Mouse (Mus musculus): ENCODE measurements around the gene Bcl7a. TPM values are rescaled to one million over a fixed set of nuclear protein-coding genes. Genes with fewer than 3 reads are reported as not detected.

The Bcl7a gene
- total and polyA plus RNA-seq, 2 experiments = 3.0 to 3.8 TPM

GRCm38 (mm10) chr5:123350386-123350785 lies 6.8 kb downstream of the Bcl7a start:
- H3K27ac ChIP-seq (replicated peaks; ENCODE audit: insufficient read depth, low read depth, low read length) = no peak overlapping the region
- H3K36me3 ChIP-seq (ENCODE audit: control insufficient read depth, insufficient read depth, low read length) = peaks cover 6% of the 10 kb centered on the region; the same call in 1 of the 2 replicates
- H3K4me3 ChIP-seq (ENCODE audit: insufficient read depth, low read depth, low read length) = no peak overlapping the region
- 81% methylated on average over 10 of the region's 10 CpGs for WGBS
- H3K27me3 ChIP-seq (ENCODE audit: control insufficient read depth, insufficient read depth, low read length) = no peaks in the 10 kb centered on the region
- H3K79me2 ChIP-seq (ENCODE audit: control insufficient read depth, insufficient read depth, low read length) = peaks cover 20% of the 10 kb centered on the region; the same call in 1 of the 2 replicates
- H3K4me1 ChIP-seq (ENCODE audit: control insufficient read depth, insufficient read depth, low read length) = peaks cover 7% of the 10 kb centered on the region
- no peak for DNase-seq (ENCODE audit: extremely low read depth, low read depth, low spot score)
- TF ChIP-seq CTCF (IDR thresholded peaks at IDR 0.05; ENCODE audit: low read depth, low read length) (0 out of 2 replicates have a peak, but pooled peaks have one; percentile 11), POLR2A (IDR thresholded peaks at IDR 0.05; ENCODE audit: extremely low read depth, insufficient read depth, low read length) (no peak)
- H3K9ac ChIP-seq (ENCODE audit: low read depth, low read length) = no peak overlapping the region

- Histone ChIP-seq H3K9ac (ENCODE audit: low read depth, low read length) (no peak overlapping the region), H3K27me3 (ENCODE audit: control insufficient read depth, insufficient read depth, low read length) (no peaks in the 10 kb centered on the region), H3K4me1 (ENCODE audit: control insufficient read depth, insufficient read depth, low read length) (no peaks in the 10 kb centered on the region), H3K4me3 (ENCODE audit: insufficient read depth, low read depth, low read length) (no peak overlapping the region), H3K36me3 (ENCODE audit: control insufficient read depth, insufficient read depth, low read length) (peaks cover 25% of the 10 kb centered on the region), H3K27ac (replicated peaks; ENCODE audit: insufficient read depth, low read depth, low read length) (no peak overlapping the region), H3K79me2 (ENCODE audit: control insufficient read depth, insufficient read depth, low read length) (no peaks in the 10 kb centered on the region)
- WGBS = 92% methylated on average over 11 of the region's 11 CpGs
- DNase-seq (ENCODE audit: extremely low read depth, low read depth, low spot score) = no peak
- TF ChIP-seq CTCF (IDR thresholded peaks at IDR 0.05; ENCODE audit: low read depth, low read length) = no peak
- TF ChIP-seq POLR2A (IDR thresholded peaks at IDR 0.05; ENCODE audit: extremely low read depth, insufficient read depth, low read length) = no peak
These were observed 12.3 kb downstream of the Bcl7a start for GRCm38 (mm10) chr5:123355918-123356317.

- Histone ChIP-seq H3K9ac (ENCODE audit: low read depth, low read length) (no peak overlapping the region), H3K27me3 (ENCODE audit: control insufficient read depth, insufficient read depth, low read length) (no peaks in the 10 kb centered on the region), H3K36me3 (ENCODE audit: control insufficient read depth, insufficient read depth, low read length) (peaks cover 28% of the 10 kb centered on the region), H3K4me1 (ENCODE audit: control insufficient read depth, insufficient read depth, low read length) (no peaks in the 10 kb centered on the region), H3K79me2 (ENCODE audit: control insufficient read depth, insufficient read depth, low read length) (no peaks in the 10 kb centered on the region), H3K4me3 (ENCODE audit: insufficient read depth, low read depth, low read length) (no peak overlapping the region), H3K27ac (replicated peaks; ENCODE audit: insufficient read depth, low read depth, low read length) (no peak overlapping the region)
- TF ChIP-seq POLR2A (IDR thresholded peaks at IDR 0.05; ENCODE audit: extremely low read depth, insufficient read depth, low read length) (no peak), CTCF (IDR thresholded peaks at IDR 0.05; ENCODE audit: low read depth, low read length) (no peak)
- WGBS = 93% methylated on average over 4 of the region's 4 CpGs
- DNase-seq (ENCODE audit: extremely low read depth, low read depth, low spot score) = no peak
These were observed 13.6 kb downstream of the Bcl7a start for GRCm38 (mm10) chr5:123357253-123357652.

- H3K36me3 ChIP-seq (ENCODE audit: control insufficient read depth, insufficient read depth, low read length) = peaks cover 26% of the 10 kb centered on the region
- H3K27ac ChIP-seq (replicated peaks; ENCODE audit: insufficient read depth, low read depth, low read length) = no peak overlapping the region
- no peaks in the 10 kb centered on the region for H3K27me3 ChIP-seq (ENCODE audit: control insufficient read depth, insufficient read depth, low read length)
- no peak for DNase-seq (ENCODE audit: extremely low read depth, low read depth, low spot score)
- H3K4me1 ChIP-seq (ENCODE audit: control insufficient read depth, insufficient read depth, low read length) = 0 out of 2 replicates have a peak, but pooled peaks cover 4% of the 10 kb centered on the region
- H3K4me3 ChIP-seq (ENCODE audit: insufficient read depth, low read depth, low read length) = no peak overlapping the region
- TF ChIP-seq POLR2A (IDR thresholded peaks at IDR 0.05; ENCODE audit: extremely low read depth, insufficient read depth, low read length) = no peak
- WGBS = 96% methylated on average over 6 of the region's 6 CpGs
- H3K9ac ChIP-seq (ENCODE audit: low read depth, low read length) = no peak overlapping the region
- no peaks in the 10 kb centered on the region for H3K79me2 ChIP-seq (ENCODE audit: control insufficient read depth, insufficient read depth, low read length)
These were observed 15.8 kb downstream of the Bcl7a start for GRCm38 (mm10) chr5:123359431-123359830.

GRCm38 (mm10) chr5:123362911-123363310 lies 19.3 kb downstream of the Bcl7a start:
- Histone ChIP-seq H3K36me3 (ENCODE audit: control insufficient read depth, insufficient read depth, low read length) (peaks cover 8% of the 10 kb centered on the region), H3K4me1 (ENCODE audit: control insufficient read depth, insufficient read depth, low read length) (peaks cover 5% of the 10 kb centered on the region; the same call in 1 of the 2 replicates), H3K9ac (ENCODE audit: low read depth, low read length) (no peak overlapping the region), H3K27ac (replicated peaks; ENCODE audit: insufficient read depth, low read depth, low read length) (no peak overlapping the region), H3K4me3 (ENCODE audit: insufficient read depth, low read depth, low read length) (no peak overlapping the region), H3K27me3 (ENCODE audit: control insufficient read depth, insufficient read depth, low read length) (no peaks in the 10 kb centered on the region), H3K79me2 (ENCODE audit: control insufficient read depth, insufficient read depth, low read length) (no peaks in the 10 kb centered on the region)
- WGBS = 72% methylated on average over 4 of the region's 4 CpGs
- DNase-seq (ENCODE audit: extremely low read depth, low read depth, low spot score) = no peak
- TF ChIP-seq CTCF (IDR thresholded peaks at IDR 0.05; ENCODE audit: low read depth, low read length) (0 out of 2 replicates have a peak, but pooled peaks have one; percentile 19), POLR2A (IDR thresholded peaks at IDR 0.05; ENCODE audit: extremely low read depth, insufficient read depth, low read length) (no peak)

- Histone ChIP-seq H3K4me3 (ENCODE audit: insufficient read depth, low read depth, low read length) (no peak overlapping the region), H3K27ac (replicated peaks; ENCODE audit: insufficient read depth, low read depth, low read length) (peak overlapping the region; percentile 68), H3K4me1 (ENCODE audit: control insufficient read depth, insufficient read depth, low read length) (peaks cover 5% of the 10 kb centered on the region; the same call in 1 of the 2 replicates), H3K9ac (ENCODE audit: low read depth, low read length) (no peak overlapping the region), H3K27me3 (ENCODE audit: control insufficient read depth, insufficient read depth, low read length) (no peaks in the 10 kb centered on the region), H3K36me3 (ENCODE audit: control insufficient read depth, insufficient read depth, low read length) (peaks cover 4% of the 10 kb centered on the region), H3K79me2 (ENCODE audit: control insufficient read depth, insufficient read depth, low read length) (no peaks in the 10 kb centered on the region)
- WGBS = 62% methylated on average over 11 of the region's 11 CpGs
- peak; percentile 47 for DNase-seq (ENCODE audit: extremely low read depth, low read depth, low spot score)
- no peak for TF ChIP-seq POLR2A (IDR thresholded peaks at IDR 0.05; ENCODE audit: extremely low read depth, insufficient read depth, low read length)
- TF ChIP-seq CTCF (IDR thresholded peaks at IDR 0.05; ENCODE audit: low read depth, low read length) = no peak
These were observed 20.8 kb downstream of the Bcl7a start for GRCm38 (mm10) chr5:123364302-123364971.

Data from liver, adult 2 months (tissue).